Mouse (Mus musculus): ENCODE results near the gene Cnga4. TPM values are rescaled to one million over a fixed set of nuclear protein-coding genes. Genes with fewer than 3 reads are reported as not detected.

The Cnga4 gene
- total and polyA plus RNA-seq, 3 experiments = not detected

DNA sequence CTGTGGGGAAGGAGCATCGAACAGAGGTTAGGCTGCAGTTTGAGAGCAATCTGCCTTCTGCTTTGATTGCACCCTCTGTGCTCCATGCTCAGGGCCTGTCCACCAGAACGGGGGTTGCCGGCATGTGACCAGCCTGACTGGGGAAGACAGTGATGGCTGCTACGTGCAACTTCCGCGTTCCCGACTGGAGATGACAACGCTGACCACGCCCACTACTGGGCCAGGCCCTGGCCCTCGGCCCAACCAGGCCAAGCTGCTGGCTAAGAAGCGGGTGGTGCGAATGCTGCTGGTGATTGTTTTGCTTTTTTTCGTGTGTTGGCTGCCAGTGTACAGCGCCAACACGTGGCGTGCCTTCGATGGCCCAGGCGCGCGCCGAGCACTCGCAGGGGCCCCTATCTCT is 30.4 kb downstream of the Cnga4 start:
- H3K4me1 ChIP-seq (ENCODE audit: control insufficient read depth in 1 of 2, insufficient read depth in 2 of 2, low read length in 2 of 2) = no peaks in the 10 kb centered on the region
- no peak for TF ChIP-seq GABPA (IDR thresholded peaks at IDR 0.05; ENCODE audit: low read depth, low read length)
- TF ChIP-seq EP300 (IDR thresholded peaks at IDR 0.05; ENCODE audit: low read depth in 1 of 2, low read length in 2 of 2) = no peak
- TF ChIP-seq SMC3 (IDR thresholded peaks at IDR 0.05; ENCODE audit: low read depth, low read length) = no peak
- no peak for TF ChIP-seq NELFE (IDR thresholded peaks at IDR 0.05; ENCODE audit: low read depth, low read length)
- no peak for TF ChIP-seq MYC (IDR thresholded peaks at IDR 0.05; ENCODE audit: low read depth, low read length)
- no peak for TF ChIP-seq ZNF384 (IDR thresholded peaks at IDR 0.05; ENCODE audit: low read depth, low read length)
- no peak for TF ChIP-seq TCF12 (IDR thresholded peaks at IDR 0.05; ENCODE audit: low read depth, low read length)
- TF ChIP-seq POLR2AphosphoS5 (IDR thresholded peaks at IDR 0.05; ENCODE audit: borderline replicate concordance, low read depth, low read length) = no peak
- TF ChIP-seq HCFC1 (IDR thresholded peaks at IDR 0.05; ENCODE audit: low read depth, low read length) = no peak
- TF ChIP-seq RAD21 (IDR thresholded peaks at IDR 0.05; ENCODE audit: low read depth, low read length) = no peak
- no peak for TF ChIP-seq MYB (IDR thresholded peaks at IDR 0.05; ENCODE audit: low read depth, low read length)
- TF ChIP-seq RCOR1 (IDR thresholded peaks at IDR 0.05; ENCODE audit: low read depth, low read length) = no peak
- no peak for TF ChIP-seq USF2 (IDR thresholded peaks at IDR 0.05; ENCODE audit: borderline replicate concordance in 1 of 2, insufficient read depth in 1 of 2, low read depth in 1 of 2, low read length in 2 of 2)
- no peak for TF ChIP-seq BHLHE40 (IDR thresholded peaks at IDR 0.05; ENCODE audit: borderline replicate concordance, low read depth, low read length)
- TF ChIP-seq NRF1 (IDR thresholded peaks at IDR 0.05; ENCODE audit: insufficient read depth, low read depth, low read length, poor library complexity, severe bottlenecking) = no peak
- no peak for TF ChIP-seq TAL1 (IDR thresholded peaks at IDR 0.05; ENCODE audit: low read length)
- TF ChIP-seq E2F4 (IDR thresholded peaks at IDR 0.05; ENCODE audit: borderline replicate concordance, low read depth, low read length) = no peak
- no peaks in the 10 kb centered on the region for H3K79me2 ChIP-seq (ENCODE audit: control insufficient read depth, insufficient read depth, low read length, poor library complexity)
- H3K36me3 ChIP-seq (ENCODE audit: control insufficient read depth in 1 of 2, insufficient read depth in 2 of 2, low read length in 2 of 2) = no peaks in the 10 kb centered on the region
- H3K27ac ChIP-seq (ENCODE audit: control insufficient read depth, low read depth, low read length) = no peak overlapping the region
- H3K9me3 ChIP-seq (replicated peaks; ENCODE audit: insufficient read depth, low read length) = no peaks in the 10 kb centered on the region
- no peak overlapping the region for H3K9ac ChIP-seq (ENCODE audit: control insufficient read depth, low read depth, low read length, poor library complexity, severe bottlenecking)
- no peak overlapping the region for H3K4me3 ChIP-seq (ENCODE audit: control insufficient read depth in 1 of 2, insufficient read depth in 1 of 2, low read depth in 2 of 2, low read length in 2 of 2)
- DNase-seq (ENCODE audit: low read depth, low spot score) = no peak
- H3K27me3 ChIP-seq (ENCODE audit: control insufficient read depth in 1 of 2, insufficient read depth in 2 of 2, low read length in 2 of 2) = no peaks in the 10 kb centered on the region; a peak in 1 of 4 replicates

DNA sequence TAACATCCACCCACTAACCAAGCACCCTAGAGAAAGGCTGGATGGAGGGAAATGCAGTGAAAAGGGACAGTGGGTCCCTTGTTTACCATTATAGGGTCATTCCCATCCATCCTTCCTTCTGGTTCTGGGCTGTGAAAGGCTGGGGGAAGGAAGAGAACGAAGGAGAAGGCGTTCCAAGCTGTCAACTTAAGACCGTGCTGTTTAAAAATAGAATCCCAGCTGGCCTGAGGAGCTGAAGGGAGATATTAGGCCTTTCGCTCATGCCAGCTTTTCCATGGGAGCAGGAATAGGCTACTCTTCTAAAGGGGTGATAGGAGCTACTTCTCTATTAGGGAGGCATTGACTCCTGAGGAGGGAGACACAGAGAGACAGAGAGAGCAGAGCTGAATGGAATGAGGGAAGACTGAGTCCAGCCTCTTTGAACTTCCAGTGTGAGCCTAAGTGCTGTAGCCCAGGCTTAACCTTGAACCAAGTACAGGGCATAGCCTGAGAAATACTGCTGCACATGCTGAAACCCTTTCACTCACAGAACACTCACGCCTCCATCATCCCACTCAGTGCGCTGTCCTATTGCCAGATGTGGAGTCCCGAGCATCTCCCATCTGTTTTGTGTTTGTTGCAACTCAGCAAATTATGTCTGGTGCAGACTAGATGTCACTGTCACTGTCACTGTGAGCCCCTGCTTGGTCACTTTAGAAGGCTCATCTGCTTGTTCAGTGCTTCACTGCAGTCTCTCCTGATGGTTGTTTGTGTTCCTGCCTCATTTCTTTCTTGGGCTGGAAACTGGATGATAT is 33.8 kb downstream of the Cnga4 start:
- DNase-seq (ENCODE audit: low read depth, low spot score) = no peak
- TF ChIP-seq MXI1 (IDR thresholded peaks at IDR 0.05; ENCODE audit: low read depth, low read length) (no peak), MEF2A (IDR thresholded peaks at IDR 0.05; ENCODE audit: extremely low read depth, insufficient replicate concordance, low read depth, low read length, poor library complexity, severe bottlenecking) (no peak), POLR2AphosphoS2 (IDR thresholded peaks at IDR 0.05; ENCODE audit: low read length) (no peak), USF1 (IDR thresholded peaks at IDR 0.05; ENCODE audit: low read depth, low read length) (no peak), SIN3A (IDR thresholded peaks at IDR 0.05; ENCODE audit: low read length) (no peak), POLR2A (IDR thresholded peaks at IDR 0.05; ENCODE audit: control insufficient read depth in 1 of 2, insufficient read depth in 1 of 2, low read depth in 1 of 2, low read length in 2 of 2, poor library complexity in 1 of 2) (no peak), MYC (IDR thresholded peaks at IDR 0.05; ENCODE audit: low read depth, low read length) (no peak), ZKSCAN1 (IDR thresholded peaks at IDR 0.05; ENCODE audit: low read depth, low read length) (no peak), KAT2A (conservative IDR thresholded peaks at IDR 0.05; ENCODE audit: low read depth, low read length) (no peak), ZC3H11A (IDR thresholded peaks at IDR 0.05; ENCODE audit: low read depth, low read length) (no peak)
- Histone ChIP-seq H3K4me3 (ENCODE audit: control insufficient read depth in 1 of 2, insufficient read depth in 1 of 2, low read depth in 2 of 2, low read length in 2 of 2) (no peak overlapping the region), H3K79me2 (ENCODE audit: control insufficient read depth, insufficient read depth, low read length, poor library complexity) (no peaks in the 10 kb centered on the region), H3K9ac (ENCODE audit: control insufficient read depth, low read depth, low read length, poor library complexity, severe bottlenecking) (no peak overlapping the region), H3K36me3 (ENCODE audit: control insufficient read depth in 1 of 2, insufficient read depth in 2 of 2, low read length in 2 of 2) (no peaks in the 10 kb centered on the region), H3K9me3 (replicated peaks; ENCODE audit: insufficient read depth, low read length) (no peaks in the 10 kb centered on the region), H3K4me1 (ENCODE audit: control insufficient read depth in 1 of 2, insufficient read depth in 2 of 2, low read length in 2 of 2) (no peaks in the 10 kb centered on the region), H3K27ac (ENCODE audit: control insufficient read depth, low read depth, low read length) (no peak overlapping the region), H3K27me3 (ENCODE audit: control insufficient read depth in 1 of 2, insufficient read depth in 2 of 2, low read length in 2 of 2) (no peaks in the 10 kb centered on the region)

All from MEL (cell line).